Mouse (Mus musculus) embryonic facial prominence, embryonic 11.5 days (tissue): ENCODE results near the gene Golga5. TPM values are rescaled to one million over a fixed set of nuclear protein-coding genes. Genes with fewer than 3 reads are reported as not detected.

Experiments
- ATAC-seq: fragments of 200-750 bp; cut with Nextera tagmentation; replicated peaks from 2 replicates; pipeline ENCODE4 v1.8.0; 2017; ENCODE audit warnings: low read depth; ENCODE audit not compliant: insufficient number of reproducible peaks, low FRiP score, low TSS enrichment
- DNase-seq: peaks from one replicate; pipeline ENCODE4 v3.0.0-alpha.2; 2015; ENCODE audit warnings: low spot score
- H3K27ac ChIP-seq: fragments of 300-500 bp; sonication (generic); replicated peaks from 2 replicates; pipeline ENCODE4 v1.5.1; 2014; ENCODE audit warnings: mild to moderate bottlenecking, low read depth, low read length, control low read depth
- H3K27me3 ChIP-seq: fragments of 300-500 bp; sonication (generic); 2 replicates; pipeline ENCODE4 v1.6.1; 2014; ENCODE audit warnings: mild to moderate bottlenecking, low read length, moderate library complexity, mixed read lengths; ENCODE audit not compliant: control insufficient read depth, insufficient read depth
- H3K36me3 ChIP-seq: fragments of 300-500 bp; sonication (generic); replicated peaks from 2 replicates; pipeline ENCODE4 v1.6.1; 2014; ENCODE audit warnings: low read depth, mild to moderate bottlenecking, low read length, moderate library complexity, mixed read lengths; ENCODE audit not compliant: control insufficient read depth, insufficient read depth
- H3K4me1 ChIP-seq: fragments of 300-500 bp; sonication (generic); 2 replicates; pipeline ENCODE4 v1.6.1; 2014; ENCODE audit warnings: low read length, mixed read lengths; ENCODE audit not compliant: control insufficient read depth, insufficient read depth
- H3K4me2 ChIP-seq: fragments of 300-500 bp; sonication (generic); 2 replicates; pipeline ENCODE4 v1.6.1; 2014; ENCODE audit warnings: low read depth, mild to moderate bottlenecking, control low read depth, low read length, moderate library complexity
- H3K4me3 ChIP-seq: fragments of 300-500 bp; sonication (generic); 2 replicates; pipeline ENCODE4 v1.5.1; 2014; ENCODE audit warnings: low read depth, low read length, control low read depth
- H3K9ac ChIP-seq: fragments of 300-500 bp; sonication (generic); replicated peaks from 2 replicates; pipeline ENCODE4 v1.6.1; 2014; ENCODE audit warnings: mild to moderate bottlenecking, control low read depth, low read length
- H3K9me3 ChIP-seq: fragments of 300-500 bp; sonication (generic); replicated peaks from 2 replicates; pipeline ENCODE4 v1.6.1; 2016; ENCODE audit warnings: mild to moderate bottlenecking, low read length, inconsistent platforms, mixed read lengths; ENCODE audit not compliant: control insufficient read depth
- WGBS: fragments of 180-500 bp; shearing (Covaris S2); extraction: QIAGEN DNeasy Blood & Tissue Kit; methylation state at CpG from one replicate; pipeline ENCODE4 v1.1.7; 2014; 5-methylcytosine and 5-hydroxymethylcytosine counted together
- polyA plus RNA-seq: library from polyadenylated mRNA; unstranded; fragments of >200 nt; fragmentation: Nextera tagmentation; extraction: Ambion mirVana; gene quantifications from 2 replicates; pipeline ENCODE4 v1.2.1, GENCODE M21; 2014

The Golga5 gene
- polyA plus RNA-seq, 1 experiment from 2014 or later, result 38.3 TPM

GRCm38 (mm10) chr12:102438983-102439631 is 29.8 kb upstream of the Golga5 start:
- peaks cover 3% of the 10 kb centered on the region; the same call in 1 of the 2 replicates for H3K4me1 ChIP-seq
- no peaks in the 10 kb centered on the region for H3K36me3 ChIP-seq
- peak; percentile 11; the same call in 1 of the 2 replicates for ATAC-seq
- H3K27me3 ChIP-seq, result no peaks in the 10 kb centered on the region
- no peaks in the 10 kb centered on the region for H3K9me3 ChIP-seq
- H3K4me3 ChIP-seq, result peak overlapping the region; percentile 39
- 3% methylated on average over 20 of the region's 20 CpGs for WGBS
- peak; percentile 14 for DNase-seq
- peak overlapping the region; percentile 66 for H3K9ac ChIP-seq
- no peak overlapping the region for H3K27ac ChIP-seq
- H3K4me2 ChIP-seq, result peak overlapping the region; percentile 47

- no peaks in the 10 kb centered on the region for H3K27me3 ChIP-seq
- under 1% methylated on average over 28 of the region's 28 CpGs for WGBS
- peak; percentile 100 for ATAC-seq
Measured at GRCm38 (mm10) chr12:102439632-102440023, 29.3 kb upstream of the Golga5 start, which contains the start of gene Lgmn. Gene Lgmn (minus strand): TSS chr12:102439813.

DNA sequence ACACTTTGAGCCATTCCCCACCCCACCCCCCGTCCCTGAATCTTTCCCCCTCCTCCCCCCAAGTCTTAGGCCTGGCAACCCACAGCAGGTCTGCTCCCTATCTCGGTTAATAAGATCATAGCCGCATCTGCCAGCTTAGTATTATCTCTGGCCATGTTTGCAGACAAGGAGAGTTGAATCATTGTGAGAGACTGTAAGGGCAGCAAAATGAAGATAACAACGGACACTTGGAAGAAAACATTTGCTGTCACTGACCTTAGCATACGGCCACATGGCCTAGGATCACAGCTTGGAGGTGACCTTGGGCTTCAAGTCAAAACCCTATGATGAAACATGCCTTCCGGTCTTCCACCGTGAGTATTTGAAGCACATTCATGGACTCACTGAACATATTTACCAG is 28.4 kb upstream of the Golga5 start:
- 82% methylated on average over 7 of the region's 7 CpGs for WGBS
- peaks cover 3% of the 10 kb centered on the region; the same call in 1 of the 2 replicates for H3K4me1 ChIP-seq

More at GRCm38 (mm10) chr12:102439632-102440023, 29.3 kb upstream of the Golga5 start, which contains the start of gene Lgmn:
- no peaks in the 10 kb centered on the region for H3K36me3 ChIP-seq
- no peak within 1 kb of the TSS for H3K27ac ChIP-seq
- DNase-seq, result peak; percentile 98
- peak within 1 kb of the TSS; percentile 39 for H3K4me3 ChIP-seq
- H3K4me1 ChIP-seq, result peaks cover 3% of the 10 kb centered on the region; the same call in 1 of the 2 replicates
- peak within 1 kb of the TSS; percentile 47 for H3K4me2 ChIP-seq
- peak within 1 kb of the TSS; percentile 66 for H3K9ac ChIP-seq
- no peaks in the 10 kb centered on the region for H3K9me3 ChIP-seq

DNA sequence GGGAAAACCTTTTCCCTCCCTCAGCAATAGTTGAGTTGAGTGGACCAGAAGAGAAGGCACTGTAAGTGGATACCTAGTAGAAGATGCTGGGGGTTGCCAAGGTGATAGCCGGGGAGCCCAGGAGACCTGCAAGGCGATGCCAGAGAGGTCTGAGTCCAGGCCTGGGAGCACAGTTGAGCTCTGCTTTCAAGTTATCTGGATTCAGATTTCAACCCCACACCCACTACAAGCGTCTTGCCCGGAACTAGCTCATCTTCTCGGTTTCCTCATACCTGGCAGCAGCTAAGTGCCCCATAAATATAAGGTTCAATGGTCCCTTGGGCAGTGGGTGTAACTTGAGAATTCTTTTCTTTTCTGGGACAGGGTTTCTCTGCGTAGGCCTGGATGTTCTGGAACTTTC is 27.8 kb upstream of the Golga5 start:
- peaks cover 3% of the 10 kb centered on the region; the same call in 1 of the 2 replicates for H3K4me1 ChIP-seq
- no peak overlapping the region for H3K4me3 ChIP-seq
- no peak overlapping the region for H3K27ac ChIP-seq
- no peak overlapping the region for H3K4me2 ChIP-seq
- ATAC-seq (no peak), DNase-seq (no peak)
- no peaks in the 10 kb centered on the region for H3K36me3 ChIP-seq
- no peak overlapping the region for H3K9ac ChIP-seq
- H3K27me3 ChIP-seq, result no peaks in the 10 kb centered on the region
- WGBS, result 66% methylated on average over 6 of the region's 6 CpGs
- no peaks in the 10 kb centered on the region for H3K9me3 ChIP-seq

More for the DNA sequence above, 28.4 kb upstream of the Golga5 start:
- ATAC-seq (no peak), DNase-seq (no peak)
- no peak overlapping the region for H3K27ac ChIP-seq
- H3K36me3 ChIP-seq, result no peaks in the 10 kb centered on the region
- H3K4me3 ChIP-seq, result no peak overlapping the region
- no peaks in the 10 kb centered on the region for H3K9me3 ChIP-seq
- no peaks in the 10 kb centered on the region for H3K27me3 ChIP-seq
- H3K4me2 ChIP-seq, result no peak overlapping the region
- no peak overlapping the region for H3K9ac ChIP-seq

- no peak overlapping the region for H3K4me3 ChIP-seq
- WGBS, result 85% methylated on average over 15 of the region's 15 CpGs
- no peak overlapping the region for H3K27ac ChIP-seq
- H3K4me2 ChIP-seq, result no peak overlapping the region
- no peak for DNase-seq
- H3K9ac ChIP-seq, result no peak overlapping the region
- H3K36me3 ChIP-seq, result no peaks in the 10 kb centered on the region
- H3K4me1 ChIP-seq, result peaks cover 3% of the 10 kb centered on the region; the same call in 1 of the 2 replicates
- H3K27me3 ChIP-seq, result no peaks in the 10 kb centered on the region
- no peaks in the 10 kb centered on the region for H3K9me3 ChIP-seq
- no peak for ATAC-seq
Measured at GRCm38 (mm10) chr12:102442639-102443038, 26.3 kb upstream of the Golga5 start.

DNA sequence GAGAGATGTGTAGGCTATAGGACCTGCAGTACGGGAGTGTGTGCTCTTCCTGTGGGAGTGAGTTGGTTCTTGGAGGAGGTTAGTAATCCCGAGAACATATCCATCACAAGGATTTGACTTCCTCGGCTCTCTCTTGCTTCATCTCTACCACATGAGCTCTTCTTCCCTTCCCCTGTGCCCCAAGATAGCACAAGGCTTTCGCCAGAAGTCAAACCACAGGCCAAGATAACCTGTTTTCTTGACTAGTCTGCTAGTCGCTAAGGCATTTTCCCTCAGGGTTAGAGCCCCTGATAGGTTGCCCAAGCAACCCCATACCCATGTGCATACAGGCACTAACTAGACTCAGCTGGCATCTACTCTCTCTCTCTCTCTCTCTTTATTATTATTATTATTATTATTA is 25.3 kb upstream of the Golga5 start:
- H3K4me3 ChIP-seq, result no peak overlapping the region
- no peaks in the 10 kb centered on the region for H3K9me3 ChIP-seq
- no peaks in the 10 kb centered on the region for H3K36me3 ChIP-seq
- H3K9ac ChIP-seq, result no peak overlapping the region
- no peak for ATAC-seq
- H3K27ac ChIP-seq, result no peak overlapping the region
- no peak for DNase-seq
- WGBS, result 83% methylated on average over 5 of the region's 5 CpGs
- no peaks in the 10 kb centered on the region for H3K27me3 ChIP-seq
- no peak overlapping the region for H3K4me2 ChIP-seq
- H3K4me1 ChIP-seq, result no peaks in the 10 kb centered on the region

GRCm38 (mm10) chr12:102445436-102445835 is 23.5 kb upstream of the Golga5 start:
- Histone ChIP-seq H3K4me1 (no peaks in the 10 kb centered on the region), H3K27ac (no peak overlapping the region), H3K36me3 (no peaks in the 10 kb centered on the region), H3K4me3 (no peak overlapping the region), H3K9ac (no peak overlapping the region), H3K9me3 (no peaks in the 10 kb centered on the region), H3K27me3 (no peaks in the 10 kb centered on the region), H3K4me2 (no peak overlapping the region)
- no peak for ATAC-seq
- 58% methylated on average over 4 of the region's 4 CpGs for WGBS
- DNase-seq, result no peak

DNA sequence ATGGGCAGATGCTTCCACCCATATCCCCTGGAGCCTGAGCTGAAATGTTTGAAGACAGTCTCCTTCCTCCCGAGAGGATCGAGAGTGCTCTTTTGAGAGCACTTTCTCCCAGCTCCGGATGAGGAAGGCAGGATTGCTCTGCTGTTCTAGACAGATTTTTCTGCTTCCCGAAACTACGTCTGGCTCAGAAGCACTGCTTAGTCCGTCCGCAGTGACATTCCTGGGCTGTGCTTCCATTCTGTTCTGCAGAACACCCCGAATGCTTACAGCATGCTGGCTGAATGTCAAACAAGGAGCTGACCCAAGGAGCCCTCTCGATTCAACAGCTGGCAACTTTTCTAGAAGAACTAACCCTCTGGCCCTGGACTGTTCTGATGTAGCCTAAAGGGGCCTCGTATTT is 18.5 kb upstream of the Golga5 start:
- Histone ChIP-seq H3K36me3 (no peaks in the 10 kb centered on the region), H3K9me3 (no peaks in the 10 kb centered on the region), H3K9ac (no peak overlapping the region), H3K4me1 (no peaks in the 10 kb centered on the region), H3K4me2 (no peak overlapping the region), H3K27ac (no peak overlapping the region), H3K27me3 (no peaks in the 10 kb centered on the region), H3K4me3 (no peak overlapping the region)
- DNase-seq (no peak), ATAC-seq (no peak)
- WGBS, result 67% methylated on average over 10 of the region's 10 CpGs
